Mouse (Mus musculus) intestine, embryonic 14.5 days (tissue): ENCODE results near the gene Tnfsf13b. TPM values are rescaled to one million over a fixed set of nuclear protein-coding genes. Genes with fewer than 3 reads are reported as not detected.

ENCODE experiments used
- ATAC-seq: fragments of 200-750 bp; cut with Nextera tagmentation; replicated peaks from 2 replicates; pipeline ENCODE4 v1.8.0; 2017; ENCODE audit warnings: low read depth, moderate number of reproducible peaks, moderate TSS enrichment, moderate library complexity; ENCODE audit not compliant: low FRiP score, low TSS enrichment
- DNase-seq: peaks from one replicate; pipeline ENCODE4 v3.0.0-alpha.2; 2018; ENCODE audit warnings: low spot score
- H3K27ac ChIP-seq: fragments of 300-500 bp; sonication (generic); 2 replicates; pipeline ENCODE4 v1.5.1; 2014; ENCODE audit warnings: low read depth, mild to moderate bottlenecking, control low read depth
- H3K27me3 ChIP-seq: fragments of 300-500 bp; sonication (generic); replicated peaks from 2 replicates; pipeline ENCODE4 v1.6.1; 2014; ENCODE audit warnings: low read length, control low read depth; ENCODE audit not compliant: control insufficient read depth, insufficient read depth
- H3K36me3 ChIP-seq: fragments of 300-500 bp; sonication (generic); 2 replicates; pipeline ENCODE4 v1.6.1; 2014; ENCODE audit warnings: low read length, control low read depth; ENCODE audit not compliant: control insufficient read depth, insufficient read depth
- H3K4me1 ChIP-seq: fragments of 300-500 bp; sonication (generic); replicated peaks from 2 replicates; pipeline ENCODE4 v1.6.1; 2014; ENCODE audit warnings: low read length, control low read depth, mixed read lengths; ENCODE audit not compliant: control insufficient read depth, insufficient read depth
- H3K4me2 ChIP-seq: fragments of 300-500 bp; sonication (generic); 2 replicates; pipeline ENCODE4 v1.6.1; 2014; ENCODE audit warnings: low read length
- H3K4me3 ChIP-seq: fragments of 300-500 bp; sonication (generic); 2 replicates; pipeline ENCODE4 v1.5.1; 2014; ENCODE audit warnings: low read depth, low read length, control low read depth, mixed read lengths
- H3K9ac ChIP-seq: fragments of 300-500 bp; sonication (generic); 2 replicates; pipeline ENCODE4 v1.6.1; 2014; ENCODE audit warnings: mild to moderate bottlenecking, low read length
- H3K9me3 ChIP-seq: fragments of 300-500 bp; sonication (generic); 2 replicates; pipeline ENCODE4 v1.6.1; 2016; ENCODE audit warnings: low read length, control low read depth; ENCODE audit not compliant: control insufficient read depth
- WGBS: fragments of 180-500 bp; shearing (Covaris S2); extraction: QIAGEN DNeasy Blood & Tissue Kit; methylation state at CpG from one replicate; pipeline ENCODE4 v1.1.7; 2014; 5-methylcytosine and 5-hydroxymethylcytosine counted together
- polyA plus RNA-seq: library from polyadenylated mRNA; unstranded; fragments of >200 nt; fragmentation: Nextera tagmentation; extraction: Ambion mirVana; gene quantifications from 2 replicates; pipeline ENCODE4 v1.2.1, GENCODE M21; 2014

Tnfsf13b gene
- polyA plus RNA-seq, 1 experiment from 2014 or later = 0.80 TPM

- WGBS = 67% methylated on average over 11 of the region's 11 CpGs
- no peaks in the 10 kb centered on the region for H3K27me3 ChIP-seq
- ATAC-seq = no peak
- H3K4me3 ChIP-seq = no peak overlapping the region
- DNase-seq = no peak
- no peaks in the 10 kb centered on the region for H3K9me3 ChIP-seq
- H3K4me2 ChIP-seq = no peak overlapping the region
- H3K36me3 ChIP-seq = no peaks in the 10 kb centered on the region
- H3K4me1 ChIP-seq = no peaks in the 10 kb centered on the region
- H3K9ac ChIP-seq = no peak overlapping the region
- no peak overlapping the region for H3K27ac ChIP-seq
These were observed 60.6 kb downstream of the Tnfsf13b start for GRCm38 (mm10) chr8:10066906-10067305.

GRCm38 (mm10) chr8:10067775-10068174 is 61.5 kb downstream of the Tnfsf13b start:
- WGBS = 90% methylated on average over 7 of the region's 7 CpGs
- Histone ChIP-seq H3K4me1 (no peaks in the 10 kb centered on the region), H3K27me3 (no peaks in the 10 kb centered on the region), H3K36me3 (no peaks in the 10 kb centered on the region), H3K9ac (no peak overlapping the region), H3K9me3 (no peaks in the 10 kb centered on the region), H3K4me2 (no peak overlapping the region), H3K4me3 (no peak overlapping the region), H3K27ac (no peak overlapping the region)
- ATAC-seq (no peak), DNase-seq (no peak)

- Histone ChIP-seq H3K4me2 (no peak overlapping the region), H3K4me1 (no peaks in the 10 kb centered on the region), H3K36me3 (no peaks in the 10 kb centered on the region), H3K27ac (no peak overlapping the region), H3K9ac (no peak overlapping the region), H3K27me3 (no peaks in the 10 kb centered on the region), H3K4me3 (no peak overlapping the region), H3K9me3 (no peaks in the 10 kb centered on the region)
- ATAC-seq (no peak), DNase-seq (no peak)
- WGBS = 94% methylated on average over 2 of the region's 2 CpGs
These were observed 66.1 kb downstream of the Tnfsf13b start for GRCm38 (mm10) chr8:10072347-10072746.

Other genes with a start within 250 kb of the Tnfsf13b start
- gene Fam155a, start 235.3 kb upstream of the Tnfsf13b start, polyA plus RNA-seq = 1.7 and 2.1 TPM in 2 replicates
- not detected in 2 replicates for gene Gm10217, start 142.2 kb upstream of the Tnfsf13b start, polyA plus RNA-seq
- gene Lig4, start 28.8 kb upstream of the Tnfsf13b start, polyA plus RNA-seq = 4.4 and 6.5 TPM in 2 replicates
- 19.5 and 20.4 TPM in 2 replicates for gene Abhd13, start 28.8 kb upstream of the Tnfsf13b start, polyA plus RNA-seq
- gene Myo16, start 147.4 kb downstream of the Tnfsf13b start, polyA plus RNA-seq = 0.26 and 0.27 TPM in 2 replicates